Comparison of ENCODE assay signal across 10 mouse cellular contexts in genomic region chr4:137178833-137179232, GRCm38 (mm10).
DNase-seq lines count a peak whose midpoint lies in the region; ATAC-seq and TF ChIP-seq lines count a peak whose summit lies in the region.
"Had no signal": no experiment of that assay in that cellular context is flagged by ENCODE, and none has a peak within 500 bp of the region (broad histone marks: within the 10 kb centered on the region; RNA-seq: fewer than 3 reads in every experiment).

No protein-coding gene starts in this region.

- H3K27me3 ChIP-seq in kidney, embryonic 14.5 days (ENCODE audit: control insufficient read depth, insufficient read depth, low read length): no peaks in the 10 kb centered on the region
- peaks cover 3% of the 10 kb centered on the region; the same call in 1 of the 2 replicates for H3K27me3 ChIP-seq in heart, embryonic 11.5 days (ENCODE audit: control insufficient read depth, insufficient read depth, low read length)
- H3K27me3 ChIP-seq in liver, postnatal 0 days (ENCODE audit: insufficient read depth, low read length): no peaks in the 10 kb centered on the region
- peaks cover 4% of the 10 kb centered on the region; the same call in 1 of the 2 replicates for H3K27me3 ChIP-seq in forebrain, embryonic 10.5 days (ENCODE audit: poor library complexity, severe bottlenecking)
- H3K27me3 ChIP-seq: embryonic facial prominence, embryonic 13.5 days had no signal

- WGBS in kidney, embryonic 14.5 days: 45% methylated on average over 3 of the region's 3 CpGs
- WGBS in heart, embryonic 11.5 days (ENCODE audit: insufficient replicate concordance): 31% methylated on average over 3 of the region's 3 CpGs
- 15% methylated on average over 3 of the region's 3 CpGs for WGBS in liver, postnatal 0 days (ENCODE audit: insufficient replicate concordance)
- 74% methylated on average over 3 of the region's 3 CpGs for WGBS in forebrain, embryonic 10.5 days

- ATAC-seq in kidney, embryonic 14.5 days (ENCODE audit: low FRiP score, low TSS enrichment): no peak
- peak; percentile 62; the same call in 1 of the 2 replicates for ATAC-seq in heart, embryonic 11.5 days (replicated peaks; ENCODE audit: insufficient number of reproducible peaks, low FRiP score, low TSS enrichment)
- ATAC-seq in liver, postnatal 0 days: no peak

- H3K4me1 ChIP-seq in kidney, embryonic 14.5 days (ENCODE audit: control insufficient read depth, insufficient read depth, low read length): peaks cover 21% of the 10 kb centered on the region
- H3K4me1 ChIP-seq in heart, embryonic 11.5 days (ENCODE audit: control insufficient read depth, insufficient read depth, low read length): peaks cover 9% of the 10 kb centered on the region
- peaks cover 7% of the 10 kb centered on the region for H3K4me1 ChIP-seq in liver, postnatal 0 days (ENCODE audit: insufficient read depth)
- 0 out of 2 replicates have a peak, but pooled peaks cover 3% of the 10 kb centered on the region for H3K4me1 ChIP-seq in forebrain, embryonic 10.5 days
- H3K4me1 ChIP-seq: embryonic facial prominence, embryonic 13.5 days had no signal

- H3K36me3 ChIP-seq in kidney, embryonic 14.5 days (ENCODE audit: control insufficient read depth, insufficient read depth, low read length): no peaks in the 10 kb centered on the region
- no peaks in the 10 kb centered on the region for H3K36me3 ChIP-seq in heart, embryonic 11.5 days (ENCODE audit: control insufficient read depth, insufficient read depth, low read length)
- no peaks in the 10 kb centered on the region for H3K36me3 ChIP-seq in liver, postnatal 0 days (replicated peaks; ENCODE audit: insufficient read depth, low read length)
- no peaks in the 10 kb centered on the region for H3K36me3 ChIP-seq in forebrain, embryonic 10.5 days (replicated peaks)
- H3K36me3 ChIP-seq: embryonic facial prominence, embryonic 13.5 days; limb, embryonic 12.5 days had no signal

- no peak for TF ChIP-seq CTCF in liver, postnatal 0 days (IDR thresholded peaks at IDR 0.05; ENCODE audit: low read depth)

- H3K9me3 ChIP-seq in kidney, embryonic 14.5 days (ENCODE audit: control insufficient read depth, low read length): no peaks in the 10 kb centered on the region
- H3K9me3 ChIP-seq in heart, embryonic 11.5 days (replicated peaks; ENCODE audit: control insufficient read depth, low read length): no peaks in the 10 kb centered on the region
- no peaks in the 10 kb centered on the region for H3K9me3 ChIP-seq in liver, postnatal 0 days (ENCODE audit: low read length)
- H3K9me3 ChIP-seq in forebrain, embryonic 10.5 days: no peaks in the 10 kb centered on the region
- H3K9me3 ChIP-seq: embryonic facial prominence, embryonic 13.5 days; limb, embryonic 12.5 days had no signal

- DNase-seq in kidney, adult 9 months: peak; percentile 32
- DNase-seq in adrenal gland, postnatal 14 days: peak; percentile 85
- peak; percentile 69 for DNase-seq in liver, postnatal 0 days
- DNase-seq in forebrain, embryonic 10.5 days (ENCODE audit: extremely low spot score, low spot score): no peak
- no peak for DNase-seq in embryo, embryonic 10.5 days (ENCODE audit: low spot score)
- no peak for DNase-seq in spleen, adult 18-20 months

- H3K4me3 ChIP-seq in kidney, embryonic 14.5 days (ENCODE audit: low read length): no peak overlapping the region
- H3K4me3 ChIP-seq in heart, embryonic 11.5 days (ENCODE audit: low read depth, low read length): no peak overlapping the region
- H3K4me3 ChIP-seq in liver, postnatal 0 days (ENCODE audit: low read depth, low read length): no peak overlapping the region
- H3K4me3 ChIP-seq in forebrain, embryonic 10.5 days: no peak overlapping the region
- H3K4me3 ChIP-seq: embryonic facial prominence, embryonic 13.5 days; limb, embryonic 12.5 days had no signal

- H3K9ac ChIP-seq in kidney, embryonic 14.5 days (ENCODE audit: low read depth, low read length): no peak overlapping the region
- H3K9ac ChIP-seq in heart, embryonic 11.5 days (ENCODE audit: low read depth, low read length): no peak overlapping the region
- no peak overlapping the region for H3K9ac ChIP-seq in liver, postnatal 0 days (replicated peaks)
- H3K9ac ChIP-seq: embryonic facial prominence, embryonic 13.5 days; limb, embryonic 12.5 days had no signal

- no peak for TF ChIP-seq EP300 in liver, postnatal 0 days (IDR thresholded peaks at IDR 0.05; ENCODE audit: low read depth)

- H3K4me2 ChIP-seq in kidney, embryonic 14.5 days (replicated peaks; ENCODE audit: low read depth, low read length): no peak overlapping the region
- H3K4me2 ChIP-seq in heart, embryonic 11.5 days: no peak overlapping the region
- no peak overlapping the region for H3K4me2 ChIP-seq in liver, postnatal 0 days (ENCODE audit: low read depth, low read length)
- H3K4me2 ChIP-seq: embryonic facial prominence, embryonic 13.5 days; limb, embryonic 12.5 days had no signal

- no peak overlapping the region for H3K27ac ChIP-seq in kidney, embryonic 14.5 days (ENCODE audit: low read depth, low read length)
- 0 out of 2 replicates have a peak overlapping the region, but pooled peaks have one; percentile 57 for H3K27ac ChIP-seq in heart, embryonic 11.5 days (ENCODE audit: low read depth, low read length)
- no peak overlapping the region for H3K27ac ChIP-seq in liver, postnatal 0 days (ENCODE audit: low read depth)
- H3K27ac ChIP-seq in forebrain, embryonic 10.5 days: no peak overlapping the region
- H3K27ac ChIP-seq: embryonic facial prominence, embryonic 13.5 days; limb, embryonic 12.5 days had no signal

Comparison
In these comparisons a context has a peak if more than half of its experiments do, and no peak if none do; other contexts are left out.
1. DNase-seq: peak in kidney, adult 9 months (single experiment), adrenal gland, postnatal 14 days (single experiment) and liver, postnatal 0 days (single experiment); none in forebrain, embryonic 10.5 days (single experiment), embryo, embryonic 10.5 days (single experiment) and spleen, adult 18-20 months (0 of 2).